Mouse (Mus musculus) thymus, adult 2 months (tissue): ENCODE measurements around the gene Tulp2.

Experiments
- CTCF ChIP-seq: fragments of 200-500 bp; IDR thresholded peaks from 2 replicates; pipeline ENCODE4 v1.5.1; 2012; ENCODE audit warnings: mild to moderate bottlenecking, control low read depth, low read length, moderate library complexity, borderline replicate concordance; ENCODE audit not compliant: control insufficient read depth, poor library complexity, insufficient read depth; ENCODE audit errors: extremely low read depth
- POLR2A ChIP-seq: fragments of 200-500 bp; IDR thresholded peaks from 2 replicates; pipeline ENCODE4 v1.6.1; 2012; ENCODE audit warnings: mild to moderate bottlenecking, low read length, control low read depth, moderate library complexity; ENCODE audit not compliant: control insufficient read depth, poor library complexity, insufficient read depth; ENCODE audit errors: extremely low read depth

- no peak for TF ChIP-seq CTCF
- no peak for TF ChIP-seq POLR2A
Observed at GRCm38 (mm10) chr7:45446589-45446988, 35.1 kb upstream of the Tulp2 start.
